Mouse (Mus musculus) embryo, embryonic 10 days (tissue): ENCODE measurements at regions not wholly inside any gene's neighbourhood (a gene's known extent, or its start where the extent isn't known, plus 50 kb on each side); places are given as distances from the start of the nearest gene placed in this dataset.
A peak's percentile ranks its signal among the peaks of the same experiment; 100 is the strongest.

Experiments used
- DNase-seq: peaks from one replicate; pipeline ENCODE4 v3.0.0-alpha.2; 2015; ENCODE audit warnings: low spot score

- DNase-seq: no peak
These were observed 1299.9 kb upstream of the Pcdh17 start for GRCm38 (mm10) chr14:83143488-83143887.

DNA sequence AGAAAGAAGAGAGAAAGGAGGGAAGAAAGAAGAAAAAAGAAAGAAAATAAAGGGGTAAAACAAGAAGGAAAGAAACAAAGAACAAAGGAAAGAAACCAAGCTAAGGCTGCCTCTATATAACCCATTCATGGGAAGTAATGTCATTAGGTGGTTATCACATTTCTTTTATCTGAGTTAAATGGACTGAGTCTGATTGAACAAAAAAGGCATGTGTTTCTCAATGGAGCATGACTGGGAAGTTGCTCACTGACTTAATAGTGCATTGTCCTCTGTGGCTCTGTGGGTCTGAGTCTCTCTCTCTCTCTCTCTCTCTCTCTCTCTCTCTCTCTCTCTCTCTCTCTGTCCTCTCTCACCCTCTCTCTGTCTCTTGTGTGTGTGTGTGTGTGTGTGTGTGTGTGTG is 1288.5 kb upstream of the Pcdh17 start:
- peak; percentile 44 for DNase-seq
